Mouse (Mus musculus) ES-E14 (cell line): ENCODE measurements around the gene Gm21985.

ENCODE experiments used
- HCFC1 ChIP-seq: IDR thresholded peaks from 2 replicates; pipeline ENCODE4 v1.6.1; 2012; ENCODE audit warnings: low read length, inconsistent platforms, borderline replicate concordance; ENCODE audit not compliant: insufficient read depth
- MAFK ChIP-seq: IDR thresholded peaks from 2 replicates; pipeline ENCODE4 v1.6.1; 2014; ENCODE audit warnings: mild to moderate bottlenecking, low read depth, low read length, inconsistent platforms; ENCODE audit not compliant: insufficient read depth
- ZC3H11A ChIP-seq: IDR thresholded peaks from 2 replicates; pipeline ENCODE4 v1.6.1; 2012; ENCODE audit warnings: low read depth, mild to moderate bottlenecking, inconsistent platforms, low read length, borderline replicate concordance
- ZNF384 ChIP-seq: IDR thresholded peaks from 2 replicates; pipeline ENCODE4 v1.6.1; 2012; ENCODE audit warnings: low read depth, low read length, inconsistent platforms

DNA sequence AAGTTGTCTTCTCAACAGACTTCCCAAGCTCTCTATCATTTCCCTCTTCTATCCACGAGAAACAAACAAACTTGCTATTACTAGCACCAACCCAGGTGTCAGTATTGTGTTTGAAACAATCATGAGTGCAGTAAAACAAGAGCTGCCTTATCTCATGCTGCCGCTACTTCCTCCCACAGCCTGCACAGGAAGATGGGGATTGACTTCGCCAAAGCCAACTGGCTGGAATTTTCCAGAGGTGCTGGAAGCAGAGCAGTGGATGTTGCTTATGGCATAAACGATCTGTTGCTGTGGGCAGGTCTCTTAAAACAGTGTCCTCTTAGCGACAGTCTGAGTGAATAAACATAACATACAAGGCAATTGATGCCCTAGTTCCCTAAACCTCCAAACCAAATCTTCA lies 108.5 kb downstream of the Gm21985 start:
- TF ChIP-seq ZC3H11A (no peak), HCFC1 (no peak), MAFK (no peak), ZNF384 (no peak)
